Mouse (Mus musculus): Measurements from ENCODE around the gene F7.

F7 gene

DNA sequence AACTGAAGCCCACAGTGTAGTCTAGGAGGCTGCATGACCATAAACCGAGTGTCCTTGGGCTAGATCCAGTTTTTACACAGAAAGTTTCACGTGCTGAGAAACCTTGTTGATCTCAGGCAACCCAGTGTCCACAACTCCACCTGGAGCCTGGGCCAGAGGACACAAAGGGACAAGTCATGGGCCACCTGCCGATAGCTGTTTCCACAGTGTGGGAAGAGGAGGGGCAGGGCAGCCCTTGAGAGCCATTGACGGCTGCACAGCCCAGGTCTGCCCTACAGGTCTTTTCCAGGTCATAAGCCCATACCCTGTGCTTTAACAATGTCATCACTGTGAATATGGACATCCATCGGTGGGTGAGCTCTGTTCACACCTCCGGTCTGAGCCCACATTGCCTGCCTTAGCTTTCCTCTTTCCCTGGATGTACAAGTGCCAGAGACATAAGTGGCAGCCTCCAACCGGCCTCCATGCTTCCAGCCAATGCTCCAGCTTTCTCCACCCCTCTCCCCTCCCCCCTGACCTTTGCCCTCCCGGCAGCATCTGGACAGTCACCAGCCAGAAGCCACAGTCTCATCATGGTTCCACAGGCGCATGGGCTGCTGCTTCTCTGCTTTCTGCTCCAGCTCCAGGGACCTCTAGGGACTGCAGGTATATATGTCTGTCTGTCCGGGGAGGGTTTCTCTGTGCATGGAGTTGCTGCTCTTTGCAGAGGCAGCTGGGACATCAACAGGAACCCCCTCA is at the start of gene F7:
Gene F7 (plus strand): TSS at position 548 of the 738 bp plus-strand sequence.
- DNase-seq (ENCODE audit: extremely low read depth, low read depth) = no peak

DNA sequence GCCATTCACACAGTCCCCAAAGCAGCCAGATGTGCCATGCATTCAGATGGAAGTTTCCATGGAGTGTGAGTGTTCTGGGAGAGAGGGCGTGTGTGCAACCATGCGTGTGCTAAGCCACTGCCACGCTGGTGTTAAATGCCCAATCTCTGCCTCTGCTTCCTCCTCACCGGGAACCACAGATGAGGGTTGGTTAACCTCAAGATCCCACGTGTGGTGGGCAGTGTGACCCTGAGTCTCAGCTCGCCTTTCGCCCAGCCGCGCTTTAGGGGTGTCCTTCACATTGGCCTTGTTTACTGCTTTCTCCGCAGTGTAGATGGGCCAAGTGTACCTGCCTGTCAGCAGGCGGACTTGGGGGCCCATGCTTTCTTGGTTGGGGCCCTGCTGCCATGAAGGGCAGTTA is 49.5 kb upstream of the F7 start:
- no peak for DNase-seq (ENCODE audit: extremely low read depth, low read depth)

DNA sequence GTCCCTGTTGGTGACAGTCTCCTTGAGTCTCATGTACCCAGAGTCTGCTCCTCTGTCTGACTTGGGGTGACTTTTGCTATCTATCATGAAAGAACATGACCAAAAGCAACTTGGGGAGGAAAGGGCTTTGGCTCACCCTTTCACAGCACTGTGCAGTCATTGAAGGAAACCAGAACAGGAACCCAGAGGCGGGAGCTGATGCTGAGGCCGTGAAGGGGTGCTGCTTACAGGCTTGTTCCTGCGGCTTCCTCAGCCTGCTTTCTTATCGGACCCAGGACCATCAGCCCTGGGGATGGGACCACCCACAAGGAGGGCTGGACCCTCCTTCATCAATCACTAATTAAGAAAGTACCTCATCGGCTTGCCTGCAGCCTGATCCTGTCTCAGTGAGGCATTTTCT is 49.1 kb upstream of the F7 start:
- no peak for DNase-seq (ENCODE audit: extremely low read depth, low read depth)

- no peak for DNase-seq (ENCODE audit: extremely low read depth, low read depth)
Measured at GRCm38 (mm10) chr8:12977325-12977724, 48.5 kb upstream of the F7 start.

- no peak for DNase-seq (ENCODE audit: extremely low read depth, low read depth)
Measured at GRCm38 (mm10) chr8:12978308-12978707, 47.5 kb upstream of the F7 start.

- DNase-seq (ENCODE audit: extremely low read depth, low read depth) = peak; percentile 32
Measured at GRCm38 (mm10) chr8:12978726-12979125, 47.1 kb upstream of the F7 start.

DNA sequence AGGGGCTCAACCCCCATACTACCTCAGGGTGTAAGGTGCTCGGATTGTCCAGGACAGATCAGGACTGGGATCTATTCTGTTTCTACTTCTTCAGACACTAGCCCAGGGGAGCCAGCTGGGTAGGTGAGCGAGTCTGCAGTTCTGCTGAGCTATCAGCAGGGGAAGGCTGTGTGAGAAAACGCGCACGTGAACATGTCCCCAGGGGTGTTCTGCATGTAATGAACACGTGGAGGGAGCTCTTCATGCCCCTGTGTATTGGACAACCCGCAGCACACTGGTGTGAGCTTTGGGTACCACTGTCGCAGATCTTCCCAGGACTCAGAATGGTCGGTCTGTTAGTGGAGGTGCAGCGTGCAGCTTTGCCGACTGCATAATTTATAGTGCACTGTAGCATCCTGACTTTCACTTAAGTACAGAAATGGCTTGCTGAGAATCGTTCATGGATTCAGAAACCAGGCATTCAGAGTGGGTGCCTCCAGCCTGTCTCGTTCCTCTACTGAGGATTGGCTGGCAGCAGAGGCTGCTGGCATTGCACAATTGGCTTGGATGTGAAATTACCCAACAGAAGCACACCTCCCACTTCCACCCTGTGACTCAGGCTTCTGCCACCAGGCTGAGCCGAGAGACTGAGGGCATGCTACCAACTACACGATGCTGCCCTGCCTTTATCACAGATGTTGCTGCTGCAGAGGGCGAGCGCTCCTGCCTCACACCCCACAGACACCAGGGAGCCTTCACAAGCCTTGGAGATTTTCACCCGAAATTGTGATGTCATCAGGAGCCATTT is 42.0 kb upstream of the F7 start:
- no peak for DNase-seq (ENCODE audit: extremely low read depth, low read depth)

GRCm38 (mm10) chr8:12984601-12985243 is 41.1 kb upstream of the F7 start:
- no peak for DNase-seq (ENCODE audit: extremely low read depth, low read depth)

DNA sequence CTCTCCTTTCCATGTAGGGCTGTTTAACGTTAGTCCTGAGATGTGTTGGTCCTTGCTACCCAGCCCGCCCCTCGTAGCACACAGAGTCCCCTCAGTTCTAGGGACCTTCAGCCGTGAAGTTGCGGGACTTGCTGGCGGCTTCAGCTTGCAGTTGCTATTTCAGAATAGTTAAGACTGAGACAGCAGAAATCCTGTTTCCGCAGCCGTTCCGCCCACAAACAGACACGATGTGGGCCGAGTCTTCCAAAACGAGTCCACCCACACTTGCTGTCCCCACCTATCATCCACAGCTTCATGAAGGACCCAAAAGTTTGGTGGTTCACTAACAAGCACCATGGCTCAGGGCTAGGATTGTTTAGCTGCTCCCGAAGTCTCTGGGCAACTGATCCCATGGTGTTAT is 40.6 kb upstream of the F7 start:
- DNase-seq (ENCODE audit: extremely low read depth, low read depth) = no peak

DNA sequence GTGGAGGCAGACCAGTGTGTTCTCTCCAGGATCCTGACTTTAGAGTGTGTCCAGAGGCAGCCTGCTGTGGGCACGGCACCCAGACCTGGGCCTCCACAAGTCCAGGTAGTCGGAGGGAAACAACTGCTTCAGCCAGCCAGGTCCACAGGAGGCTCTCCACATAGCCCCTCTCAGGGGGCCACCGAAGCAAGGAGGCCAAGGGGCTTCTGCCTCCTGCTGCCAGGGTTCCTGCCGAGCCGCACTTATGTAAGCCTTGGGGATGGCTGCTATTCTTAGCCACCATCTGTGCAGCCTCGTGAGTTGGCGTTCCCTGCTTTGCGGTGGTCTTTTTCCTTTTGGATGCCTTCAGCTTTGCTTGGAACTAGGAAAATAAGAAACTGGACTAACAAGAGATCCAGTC is 38.3 kb upstream of the F7 start:
- DNase-seq (ENCODE audit: extremely low read depth, low read depth) = no peak

GRCm38 (mm10) chr8:12988722-12989430 is 37.0 kb upstream of the F7 start:
- no peak for DNase-seq (ENCODE audit: extremely low read depth, low read depth)

DNA sequence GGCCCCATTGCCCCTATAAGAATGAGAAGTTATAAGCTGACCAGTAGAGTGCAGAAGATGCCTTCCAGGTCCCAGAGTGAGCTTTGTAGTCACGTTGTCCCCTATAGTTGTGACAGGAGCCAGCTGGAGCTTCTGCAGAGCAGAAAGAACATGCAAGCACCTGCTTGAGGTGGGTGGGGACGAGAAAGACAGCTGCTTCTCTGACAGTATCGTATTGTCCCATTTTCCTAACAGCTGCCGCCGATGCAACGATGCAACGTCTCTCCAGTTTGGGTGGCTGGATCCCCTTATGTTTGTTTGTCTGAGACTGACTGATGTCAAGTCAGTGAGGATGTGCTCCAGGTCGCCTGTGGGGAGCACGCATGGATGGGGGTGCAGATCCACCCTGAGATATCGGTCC is 34.4 kb upstream of the F7 start:
- no peak for DNase-seq (ENCODE audit: extremely low read depth, low read depth)

DNA sequence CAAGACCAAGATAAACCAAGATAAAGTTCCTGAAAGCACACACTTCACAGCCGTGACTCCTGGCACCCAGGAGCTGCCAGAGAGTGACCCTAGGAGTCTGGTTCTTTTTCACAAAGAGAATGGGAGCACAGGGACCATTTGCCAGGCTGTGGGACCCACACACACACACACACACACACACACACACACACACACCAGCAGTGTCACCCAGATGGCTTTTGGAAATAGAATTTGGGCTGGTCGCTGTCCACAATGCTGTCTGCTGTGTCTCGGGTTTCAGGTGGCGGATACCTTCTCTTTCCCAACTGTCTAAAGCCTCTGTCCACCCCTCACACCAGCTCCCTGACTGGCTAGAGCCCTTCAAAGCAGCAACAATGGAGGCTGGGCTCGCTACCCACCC is 31.4 kb upstream of the F7 start:
- no peak for DNase-seq (ENCODE audit: extremely low read depth, low read depth)

DNA sequence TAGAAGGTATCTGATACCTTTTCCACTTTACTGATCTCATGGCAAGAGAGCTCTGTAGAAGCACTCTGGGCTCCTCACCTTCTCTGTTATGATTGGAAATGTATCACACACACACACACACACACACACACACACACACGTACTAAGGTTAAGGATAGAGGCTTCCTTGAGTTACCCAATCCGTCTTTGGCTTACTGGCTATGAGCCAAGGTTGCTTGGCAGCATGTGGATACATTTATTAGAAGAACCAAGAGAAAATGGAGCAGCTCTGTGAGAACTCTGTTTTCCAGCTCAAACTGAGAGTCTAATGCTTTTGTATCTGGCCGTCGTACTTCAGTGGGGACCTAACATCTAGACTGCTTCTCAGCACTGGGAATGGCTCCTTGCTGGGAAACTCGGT is 30.4 kb upstream of the F7 start:
- no peak for DNase-seq (ENCODE audit: extremely low read depth, low read depth)

DNA sequence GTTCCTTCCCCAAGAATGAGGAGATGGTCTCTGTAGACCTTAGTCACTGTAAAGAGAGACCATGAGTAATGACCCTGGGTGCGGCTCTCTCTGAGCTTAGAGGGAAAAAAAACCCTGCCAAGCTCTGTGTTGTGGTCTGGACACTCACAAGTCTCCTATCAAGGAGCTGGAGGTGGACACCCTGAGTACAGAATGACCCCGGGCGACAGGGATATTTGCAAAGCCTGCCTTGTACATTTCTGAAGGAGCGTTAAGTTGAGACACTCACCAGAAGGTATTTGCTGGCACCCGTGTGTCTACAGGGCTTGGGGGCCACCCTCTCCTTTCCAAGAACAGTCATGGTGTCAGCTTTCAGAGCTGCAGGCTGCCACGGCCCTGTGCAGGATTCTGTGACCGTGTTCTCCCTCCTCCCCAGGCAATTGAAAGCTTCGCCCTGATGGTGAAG is 29.0 kb upstream of the F7 start:
- DNase-seq (ENCODE audit: extremely low read depth, low read depth) = no peak

- DNase-seq (ENCODE audit: extremely low read depth, low read depth) = no peak
Measured at GRCm38 (mm10) chr8:12998331-12998730, 27.5 kb upstream of the F7 start.

- DNase-seq (ENCODE audit: extremely low read depth, low read depth) = no peak
Measured at GRCm38 (mm10) chr8:12999793-13000192, 26.0 kb upstream of the F7 start.

DNA sequence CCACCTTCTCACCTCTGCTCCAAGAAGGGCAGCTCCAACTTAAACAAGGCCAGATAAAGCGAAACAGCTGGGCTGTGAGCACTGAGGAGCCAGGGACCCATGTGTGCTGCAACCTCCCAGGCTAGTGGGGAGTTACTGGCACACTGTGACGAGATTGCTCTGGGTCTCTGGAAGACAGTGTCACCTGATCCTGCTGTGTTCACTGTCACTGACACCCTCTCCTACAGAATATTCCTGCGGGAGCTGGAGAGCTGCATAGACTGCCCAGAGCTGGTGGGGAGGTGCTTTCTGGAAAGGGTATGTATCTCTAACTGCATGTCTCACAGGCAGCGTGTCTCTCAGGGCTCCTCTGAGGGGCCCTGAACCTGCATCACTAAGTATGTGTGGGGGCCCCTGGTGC is 18.4 kb upstream of the F7 start:
- DNase-seq (ENCODE audit: extremely low read depth, low read depth) = no peak

GRCm38 (mm10) chr8:13010313-13010712 is 15.5 kb upstream of the F7 start:
- no peak for DNase-seq (ENCODE audit: extremely low read depth, low read depth)

- DNase-seq (ENCODE audit: extremely low read depth, low read depth) = no peak
Measured at GRCm38 (mm10) chr8:13019560-13019959, 6.3 kb upstream of the F7 start.

DNA sequence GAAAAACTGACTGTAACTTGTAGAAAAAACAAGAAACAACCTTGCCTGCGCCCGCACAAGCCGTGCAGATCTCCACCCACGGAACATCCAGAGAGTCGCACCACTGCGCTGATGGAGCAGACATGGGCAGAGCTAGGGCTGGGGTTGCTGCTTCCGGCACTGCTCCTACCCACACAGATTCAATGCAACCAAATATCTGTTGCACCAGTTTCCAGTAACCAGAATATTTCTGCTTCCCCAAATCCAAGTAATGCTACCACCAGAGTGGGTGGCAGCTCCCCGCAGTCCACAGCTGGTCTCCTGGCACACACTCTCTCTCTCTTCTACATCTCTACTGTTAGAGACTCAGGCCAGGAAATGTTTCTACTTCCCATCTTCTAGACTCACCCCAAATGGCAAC is 4.0 kb upstream of the F7 start:
- no peak for DNase-seq (ENCODE audit: extremely low read depth, low read depth)

DNA sequence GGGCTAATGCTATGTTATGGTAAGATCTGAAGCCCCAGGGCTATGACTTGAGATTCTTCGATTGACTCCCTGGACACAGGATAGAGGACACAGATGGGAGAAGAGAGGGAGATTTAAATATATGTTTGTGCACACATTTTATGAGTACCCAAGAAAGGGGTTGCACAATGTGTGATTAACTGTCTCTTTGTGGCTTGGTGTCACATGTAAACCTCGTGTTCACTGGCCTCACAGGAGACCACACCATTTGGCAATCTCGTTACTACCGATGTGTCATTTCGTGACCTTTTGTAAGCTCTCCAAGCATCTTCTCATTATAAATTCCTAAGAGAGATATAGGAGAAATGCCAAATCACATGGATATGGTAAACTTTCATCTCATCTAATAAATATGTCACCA is 1.8 kb downstream of the F7 start:
- no peak for DNase-seq (ENCODE audit: extremely low read depth, low read depth)

Measured in MEL-GATA-1-ER (cell line).